Mouse (Mus musculus): ENCODE results near the gene Pprc1. TPM values are rescaled to one million over a fixed set of nuclear protein-coding genes. Genes with fewer than 3 reads are reported as not detected.

The Pprc1 gene
- polyA plus RNA-seq, 2 experiments from 2014 or later, result 13.5 to 17.5 TPM

Other genes with a start within 250 kb of the Pprc1 start
- gene Kcnip2, start 228.8 kb upstream of the Pprc1 start, polyA plus RNA-seq (2017; shearing (Covaris generic)), result 1 to 10 TPM; 8.1 to 9.3 TPM
- gene Armh3, start 46.4 kb upstream of the Pprc1 start, polyA plus RNA-seq (2017; shearing (Covaris generic)), result 1 to 10 TPM; 9.7 to 9.8 TPM
- gene Hps6, start 41.4 kb upstream of the Pprc1 start, polyA plus RNA-seq (2017; shearing (Covaris generic)), result 1 to 10 TPM; 1.5 to 2.9 TPM
- gene Ldb1, start 328 bp downstream of the Pprc1 start, polyA plus RNA-seq (2017; shearing (Covaris generic)), result 10 to 100 TPM; 42.8 to 46.3 TPM
- gene Nolc1, start 31.0 kb downstream of the Pprc1 start, polyA plus RNA-seq (2017; shearing (Covaris generic)), result 10 to 100 TPM; 55.0 to 74.4 TPM
- gene Elovl3, start 87.0 kb downstream of the Pprc1 start, polyA plus RNA-seq (2017; shearing (Covaris generic)), result not detected
- not detected for gene Pitx3, start 103.4 kb downstream of the Pprc1 start, polyA plus RNA-seq (2017; shearing (Covaris generic))
- 10 to 100 TPM; 23.9 to 30.5 TPM for gene Gbf1, start 107.6 kb downstream of the Pprc1 start, polyA plus RNA-seq (2017; shearing (Covaris generic))